In genomic region chr3:27196529-27196928, GRCm38 (mm10) we compare ENCODE assay signal across 15 mouse cellular contexts.
"Had no signal": no experiment of that assay in that cellular context is flagged by ENCODE, and none has a peak within 500 bp of the region (broad histone marks: within the 10 kb centered on the region; RNA-seq: fewer than 3 reads in every experiment).

No protein-coding gene starts in this region.

- ATAC-seq: liver, embryonic 12.5 days had no signal

- H3K27ac ChIP-seq: hindbrain, embryonic 12.5 days; hindbrain, postnatal 0 days; layer of hippocampus, adult 2 months; limb, embryonic 15.5 days; liver, embryonic 12.5 days; lung, embryonic 15.5 days; midbrain, embryonic 13.5 days; neural tube, embryonic 15.5 days; stomach, embryonic 15.5 days had no signal

- H3K4me3 ChIP-seq: hindbrain, embryonic 12.5 days; layer of hippocampus, adult 2 months; limb, embryonic 15.5 days; liver, embryonic 12.5 days; lung, embryonic 15.5 days; midbrain, embryonic 13.5 days; myocyte; neural tube, embryonic 15.5 days; stomach, embryonic 15.5 days had no signal

- H3K9ac ChIP-seq: hindbrain, embryonic 12.5 days; limb, embryonic 15.5 days; liver, embryonic 12.5 days; lung, embryonic 15.5 days; midbrain, embryonic 13.5 days; neural tube, embryonic 15.5 days; stomach, embryonic 15.5 days had no signal

- DNase-seq: lung, postnatal 14 days; right cerebral cortex, adult 18-20 months; spleen, adult 18-20 months; thymus, adult 2 months; thymus, postnatal 25 days had no signal

- H3K36me3 ChIP-seq: hindbrain, embryonic 12.5 days; limb, embryonic 15.5 days; liver, embryonic 12.5 days; lung, embryonic 15.5 days; midbrain, embryonic 13.5 days; neural tube, embryonic 15.5 days; stomach, embryonic 15.5 days had no signal

- H3K27me3 ChIP-seq: hindbrain, embryonic 12.5 days; limb, embryonic 15.5 days; liver, embryonic 12.5 days; lung, embryonic 15.5 days; midbrain, embryonic 13.5 days; neural tube, embryonic 15.5 days; stomach, embryonic 15.5 days had no signal

- H3K9me3 ChIP-seq: hindbrain, embryonic 12.5 days; limb, embryonic 15.5 days; liver, embryonic 12.5 days; lung, embryonic 15.5 days; midbrain, embryonic 13.5 days; neural tube, embryonic 15.5 days; stomach, embryonic 15.5 days had no signal

- H3K4me1 ChIP-seq: hindbrain, embryonic 12.5 days; limb, embryonic 15.5 days; midbrain, embryonic 13.5 days; stomach, embryonic 15.5 days had no signal

- H3K4me2 ChIP-seq: hindbrain, embryonic 12.5 days; limb, embryonic 15.5 days; liver, embryonic 12.5 days; lung, embryonic 15.5 days; midbrain, embryonic 13.5 days; neural tube, embryonic 15.5 days; stomach, embryonic 15.5 days had no signal
